Mouse (Mus musculus): ENCODE results near the gene Rbfox1.
A peak's percentile ranks its signal among the peaks of the same experiment; 100 is the strongest.

Gene Rbfox1

GRCm38 (mm10) chr16:6716214-6716911 lies 831.2 kb downstream of the Rbfox1 start:
- peak; percentile 36 for DNase-seq

- no peak for DNase-seq
These were observed 833.9 kb downstream of the Rbfox1 start for GRCm38 (mm10) chr16:6719027-6719426.

GRCm38 (mm10) chr16:6732646-6733045 lies 847.5 kb downstream of the Rbfox1 start:
- DNase-seq: no peak

- no peak for DNase-seq
These were observed 848.3 kb downstream of the Rbfox1 start for GRCm38 (mm10) chr16:6733427-6733826.

- DNase-seq: no peak
These were observed 851.4 kb downstream of the Rbfox1 start for GRCm38 (mm10) chr16:6736566-6736965.

GRCm38 (mm10) chr16:6736998-6737397 lies 851.8 kb downstream of the Rbfox1 start:
- DNase-seq: no peak

GRCm38 (mm10) chr16:6746116-6746515 lies 861.0 kb downstream of the Rbfox1 start:
- peak; percentile 26 for DNase-seq

- DNase-seq: peak; percentile 26
These were observed 865.3 kb downstream of the Rbfox1 start for GRCm38 (mm10) chr16:6750491-6750890.

GRCm38 (mm10) chr16:6754847-6755246 lies 869.7 kb downstream of the Rbfox1 start:
- DNase-seq: no peak

GRCm38 (mm10) chr16:6769495-6770237 lies 884.5 kb downstream of the Rbfox1 start:
- DNase-seq: no peak

- DNase-seq: no peak
These were observed 892.5 kb downstream of the Rbfox1 start for GRCm38 (mm10) chr16:6777506-6778185.

GRCm38 (mm10) chr16:6784144-6784543 lies 899.0 kb downstream of the Rbfox1 start:
- DNase-seq: no peak

- DNase-seq: peak; percentile 7
These were observed 899.9 kb downstream of the Rbfox1 start for GRCm38 (mm10) chr16:6785026-6785425.

- no peak for DNase-seq
These were observed 906.1 kb downstream of the Rbfox1 start for GRCm38 (mm10) chr16:6791218-6791617.

- DNase-seq: peak; percentile 69
These were observed 906.5 kb downstream of the Rbfox1 start for GRCm38 (mm10) chr16:6791655-6792054.

GRCm38 (mm10) chr16:6806246-6806645 lies 921.1 kb downstream of the Rbfox1 start:
- DNase-seq: no peak

GRCm38 (mm10) chr16:6807835-6808234 lies 922.7 kb downstream of the Rbfox1 start:
- no peak for DNase-seq

GRCm38 (mm10) chr16:6813871-6814270 lies 928.7 kb downstream of the Rbfox1 start:
- DNase-seq: no peak

GRCm38 (mm10) chr16:6821741-6822140 lies 936.6 kb downstream of the Rbfox1 start:
- DNase-seq: no peak

- DNase-seq: no peak
These were observed 944.9 kb downstream of the Rbfox1 start for GRCm38 (mm10) chr16:6829892-6830524.

GRCm38 (mm10) chr16:6833486-6833885 lies 948.3 kb downstream of the Rbfox1 start:
- no peak for DNase-seq

- DNase-seq: no peak
These were observed 949.9 kb downstream of the Rbfox1 start for GRCm38 (mm10) chr16:6835051-6835450.

- DNase-seq: peak; percentile 64
These were observed 954.3 kb downstream of the Rbfox1 start for GRCm38 (mm10) chr16:6839299-6839995.
